Mouse (Mus musculus) thymus, adult 2 months (tissue): ENCODE results near the gene Stip1.

Experiments used
- CTCF ChIP-seq: fragments of 200-500 bp; IDR thresholded peaks from 2 replicates; pipeline ENCODE4 v1.5.1; 2012; ENCODE audit warnings: mild to moderate bottlenecking, control low read depth, low read length, moderate library complexity, borderline replicate concordance; ENCODE audit not compliant: control insufficient read depth, poor library complexity, insufficient read depth; ENCODE audit errors: extremely low read depth
- POLR2A ChIP-seq: fragments of 200-500 bp; IDR thresholded peaks from 2 replicates; pipeline ENCODE4 v1.6.1; 2012; ENCODE audit warnings: mild to moderate bottlenecking, low read length, control low read depth, moderate library complexity; ENCODE audit not compliant: control insufficient read depth, poor library complexity, insufficient read depth; ENCODE audit errors: extremely low read depth

- TF ChIP-seq CTCF: no peak
- no peak for TF ChIP-seq POLR2A
These were observed 38.5 kb upstream of the Stip1 start for GRCm38 (mm10) chr19:7078271-7078670.
